Mouse (Mus musculus): Measurements from ENCODE around the gene Trib2.

Trib2 gene

GRCm38 (mm10) chr12:15814249-15815081 is 2.3 kb downstream of the Trib2 start:
- peak; percentile 58 to 65 for DNase-seq (ENCODE audit: low spot score in 2 of 2)

GRCm38 (mm10) chr12:15813819-15814165 is 2.9 kb downstream of the Trib2 start:
- DNase-seq (ENCODE audit: low spot score in 2 of 2): no peak

- peak; percentile 61 to 70 for DNase-seq (ENCODE audit: low spot score in 2 of 2)
These were observed 3.4 kb downstream of the Trib2 start for GRCm38 (mm10) chr12:15813133-15813818.

GRCm38 (mm10) chr12:15812139-15812962 is 4.4 kb downstream of the Trib2 start:
- no peak for DNase-seq (ENCODE audit: low spot score in 2 of 2)

- peak in 1 of 2 experiments; percentile 54 for DNase-seq (ENCODE audit: low spot score in 2 of 2)
These were observed 5.0 kb downstream of the Trib2 start for GRCm38 (mm10) chr12:15811682-15812081.

- DNase-seq (ENCODE audit: low spot score in 2 of 2): no peak
These were observed 5.8 kb downstream of the Trib2 start for GRCm38 (mm10) chr12:15810926-15811325.

- no peak for DNase-seq (ENCODE audit: low spot score in 2 of 2)
These were observed 7.1 kb downstream of the Trib2 start for GRCm38 (mm10) chr12:15809657-15810056.

- DNase-seq (ENCODE audit: low spot score in 2 of 2): no peak
These were observed 7.5 kb downstream of the Trib2 start for GRCm38 (mm10) chr12:15809249-15809648.

- no peak for DNase-seq (ENCODE audit: low spot score in 2 of 2)
These were observed 8.4 kb downstream of the Trib2 start for GRCm38 (mm10) chr12:15808186-15808800.

GRCm38 (mm10) chr12:15804931-15805331 is 11.8 kb downstream of the Trib2 start:
- no peak for DNase-seq (ENCODE audit: low spot score in 2 of 2)

GRCm38 (mm10) chr12:15803936-15804438 is 12.7 kb downstream of the Trib2 start:
- DNase-seq (ENCODE audit: low spot score in 2 of 2): peak in 1 of 2 experiments; percentile 51

GRCm38 (mm10) chr12:15801571-15801930 is 15.2 kb downstream of the Trib2 start:
- no peak for DNase-seq (ENCODE audit: low spot score in 2 of 2)

- peak; percentile 65 to 76 for DNase-seq (ENCODE audit: low spot score in 2 of 2)
These were observed 15.7 kb downstream of the Trib2 start for GRCm38 (mm10) chr12:15800914-15801570.

- peak; percentile 51 to 58 for DNase-seq (ENCODE audit: low spot score in 2 of 2)
These were observed 16.4 kb downstream of the Trib2 start for GRCm38 (mm10) chr12:15800196-15800913.

GRCm38 (mm10) chr12:15798019-15798418 is 18.7 kb downstream of the Trib2 start:
- no peak for DNase-seq (ENCODE audit: low spot score in 2 of 2)

- DNase-seq (ENCODE audit: low spot score in 2 of 2): no peak
These were observed 20.8 kb downstream of the Trib2 start for GRCm38 (mm10) chr12:15795886-15796285.

- DNase-seq (ENCODE audit: low spot score in 2 of 2): no peak
These were observed 23.4 kb downstream of the Trib2 start for GRCm38 (mm10) chr12:15793336-15793735.

GRCm38 (mm10) chr12:15790181-15790580 is 26.5 kb downstream of the Trib2 start:
- no peak for DNase-seq (ENCODE audit: low spot score in 2 of 2)

- DNase-seq (ENCODE audit: low spot score in 2 of 2): no peak
These were observed 39.7 kb downstream of the Trib2 start for GRCm38 (mm10) chr12:15777047-15777446.

GRCm38 (mm10) chr12:15771686-15772085 is 45.0 kb downstream of the Trib2 start:
- DNase-seq (ENCODE audit: low spot score in 2 of 2): no peak
